Mouse (Mus musculus): ENCODE measurements around the gene Slc4a8.

- no peak for TF ChIP-seq FLI1 (IDR thresholded peaks at IDR 0.05; ENCODE audit: low read length)
- no peak for TF ChIP-seq GATA1 (IDR thresholded peaks at IDR 0.05; ENCODE audit: borderline replicate concordance, low read length)
These were observed 14.9 kb downstream of the Slc4a8 start for GRCm38 (mm10) chr15:100776424-100776823.

Measured in megakaryocyte, embryonic 14.5 days (primary cell).